Mouse (Mus musculus) layer of hippocampus, adult 9-10 months (tissue): ENCODE measurements at regions not wholly inside any gene's neighbourhood (a gene's known extent, or its start where the extent isn't known, plus 50 kb on each side); places are given as distances from the start of the nearest gene placed in this dataset.
A peak's percentile ranks its signal among the peaks of the same experiment; 100 is the strongest.

Source experiments
- DNase-seq: peaks from one replicate; pipeline ENCODE4 v3.0.0; 2022; ENCODE audit warnings: low spot score

GRCm38 (mm10) chr1:13834860-13835840 is 2258.0 kb downstream of the 4930444P10Rik start:
- no peak for DNase-seq

GRCm38 (mm10) chr1:13807786-13808185 is 2285.3 kb downstream of the 4930444P10Rik start:
- no peak for DNase-seq

- DNase-seq: no peak
These were observed 2292.7 kb downstream of the 4930444P10Rik start for GRCm38 (mm10) chr1:13800460-13800859.

- no peak for DNase-seq
These were observed 2294.3 kb downstream of the 4930444P10Rik start for GRCm38 (mm10) chr1:13798848-13799247.

GRCm38 (mm10) chr1:13795196-13795595 is 2297.9 kb downstream of the 4930444P10Rik start:
- DNase-seq: no peak

- peak; percentile 81 for DNase-seq
These were observed 2303.6 kb downstream of the 4930444P10Rik start for GRCm38 (mm10) chr1:13789318-13790085.

- DNase-seq: no peak
These were observed 2306.1 kb downstream of the 4930444P10Rik start for GRCm38 (mm10) chr1:13787016-13787415.

GRCm38 (mm10) chr1:13784396-13784795 is 2308.7 kb downstream of the 4930444P10Rik start:
- DNase-seq: peak; percentile 4

GRCm38 (mm10) chr1:13782633-13783032 is 2310.5 kb downstream of the 4930444P10Rik start:
- no peak for DNase-seq

- no peak for DNase-seq
These were observed 2321.0 kb downstream of the 4930444P10Rik start for GRCm38 (mm10) chr1:13772106-13772505.

GRCm38 (mm10) chr1:13771014-13771463 is 2322.1 kb downstream of the 4930444P10Rik start:
- no peak for DNase-seq

- DNase-seq: peak; percentile 21
These were observed 2338.6 kb downstream of the A830018L16Rik start for GRCm38 (mm10) chr1:13752479-13752878.

- no peak for DNase-seq
These were observed 2337.5 kb downstream of the A830018L16Rik start for GRCm38 (mm10) chr1:13751381-13751780.
